Mouse (Mus musculus): ENCODE measurements around the gene Ppp4c. TPM values are rescaled to one million over a fixed set of nuclear protein-coding genes. Genes with fewer than 3 reads are reported as not detected.

Gene Ppp4c
- polyA plus RNA-seq, 1 experiment from 2014 or later, result 313 TPM

- no peaks in the 10 kb centered on the region; the same call in 1 of the 2 replicates for H3K4me1 ChIP-seq (replicated peaks; ENCODE audit: control insufficient read depth, insufficient read depth, low read length)
- H3K4me2 ChIP-seq (replicated peaks; ENCODE audit: low read depth, low read length), result peak overlapping the region; percentile 83
- no peaks in the 10 kb centered on the region; the same call in 1 of the 2 replicates for H3K27me3 ChIP-seq (ENCODE audit: control insufficient read depth, insufficient read depth, low read length)
- H3K36me3 ChIP-seq (ENCODE audit: control insufficient read depth, insufficient read depth, low read length), result no peaks in the 10 kb centered on the region
- ATAC-seq (ENCODE audit: low FRiP score) (peak; percentile 25), DNase-seq (ENCODE audit: low spot score) (no peak)
- H3K27ac ChIP-seq (ENCODE audit: low read depth, low read length), result peak overlapping the region; percentile 79
- no peaks in the 10 kb centered on the region for H3K9me3 ChIP-seq (ENCODE audit: control insufficient read depth, low read length)
- WGBS, result 8% methylated on average over 9 of the region's 9 CpGs
- peak overlapping the region; percentile 76 for H3K9ac ChIP-seq (ENCODE audit: low read depth, low read length)
- H3K4me3 ChIP-seq (ENCODE audit: low read depth, low read length), result peak overlapping the region; percentile 56
These were observed 30.4 kb upstream of the Ppp4c start for GRCm38 (mm10) chr7:126822741-126823140.

- Histone ChIP-seq H3K9me3 (ENCODE audit: control insufficient read depth, low read length) (no peaks in the 10 kb centered on the region), H3K4me1 (replicated peaks; ENCODE audit: control insufficient read depth, insufficient read depth, low read length) (no peaks in the 10 kb centered on the region; the same call in 1 of the 2 replicates), H3K9ac (ENCODE audit: low read depth, low read length) (no peak overlapping the region), H3K27ac (ENCODE audit: low read depth, low read length) (peak overlapping the region; percentile 79), H3K36me3 (ENCODE audit: control insufficient read depth, insufficient read depth, low read length) (no peaks in the 10 kb centered on the region), H3K4me2 (replicated peaks; ENCODE audit: low read depth, low read length) (no peak overlapping the region), H3K27me3 (ENCODE audit: control insufficient read depth, insufficient read depth, low read length) (no peaks in the 10 kb centered on the region; the same call in 1 of the 2 replicates), H3K4me3 (ENCODE audit: low read depth, low read length) (no peak overlapping the region)
- WGBS, result 27% methylated on average over 7 of the region's 7 CpGs
- DNase-seq (ENCODE audit: low spot score) (peak; percentile 94), ATAC-seq (ENCODE audit: low FRiP score) (peak; percentile 42; the same call in 1 of the 2 replicates)
These were observed 29.7 kb upstream of the Ppp4c start for GRCm38 (mm10) chr7:126821835-126822511.

- WGBS, result 25% methylated on average over 1 of the region's 1 CpGs
- Histone ChIP-seq H3K4me2 (replicated peaks; ENCODE audit: low read depth, low read length) (no peak overlapping the region), H3K9ac (ENCODE audit: low read depth, low read length) (no peak overlapping the region), H3K27ac (ENCODE audit: low read depth, low read length) (no peak overlapping the region), H3K27me3 (ENCODE audit: control insufficient read depth, insufficient read depth, low read length) (no peaks in the 10 kb centered on the region; the same call in 1 of the 2 replicates), H3K36me3 (ENCODE audit: control insufficient read depth, insufficient read depth, low read length) (no peaks in the 10 kb centered on the region), H3K4me1 (replicated peaks; ENCODE audit: control insufficient read depth, insufficient read depth, low read length) (no peaks in the 10 kb centered on the region; the same call in 1 of the 2 replicates), H3K4me3 (ENCODE audit: low read depth, low read length) (no peak overlapping the region), H3K9me3 (ENCODE audit: control insufficient read depth, low read length) (no peaks in the 10 kb centered on the region)
- ATAC-seq (ENCODE audit: low FRiP score) (no peak), DNase-seq (ENCODE audit: low spot score) (no peak)
These were observed 26.5 kb upstream of the Ppp4c start for GRCm38 (mm10) chr7:126818818-126819217.

GRCm38 (mm10) chr7:126817595-126817994, 25.3 kb upstream of the Ppp4c start:
- no peak overlapping the region for H3K27ac ChIP-seq (ENCODE audit: low read depth, low read length)
- no peak overlapping the region for H3K4me2 ChIP-seq (replicated peaks; ENCODE audit: low read depth, low read length)
- no peaks in the 10 kb centered on the region for H3K9me3 ChIP-seq (ENCODE audit: control insufficient read depth, low read length)
- 85% methylated on average over 7 of the region's 7 CpGs for WGBS
- DNase-seq (ENCODE audit: low spot score) (no peak), ATAC-seq (ENCODE audit: low FRiP score) (no peak)
- H3K4me3 ChIP-seq (ENCODE audit: low read depth, low read length), result no peak overlapping the region
- no peaks in the 10 kb centered on the region for H3K36me3 ChIP-seq (ENCODE audit: control insufficient read depth, insufficient read depth, low read length)
- H3K9ac ChIP-seq (ENCODE audit: low read depth, low read length), result no peak overlapping the region
- no peaks in the 10 kb centered on the region for H3K27me3 ChIP-seq (ENCODE audit: control insufficient read depth, insufficient read depth, low read length)
- no peaks in the 10 kb centered on the region; the same call in 1 of the 2 replicates for H3K4me1 ChIP-seq (replicated peaks; ENCODE audit: control insufficient read depth, insufficient read depth, low read length)

- H3K27me3 ChIP-seq (ENCODE audit: control insufficient read depth, insufficient read depth, low read length), result no peaks in the 10 kb centered on the region
- H3K4me3 ChIP-seq (ENCODE audit: low read depth, low read length), result no peak overlapping the region
- ATAC-seq (ENCODE audit: low FRiP score) (no peak), DNase-seq (ENCODE audit: low spot score) (no peak)
- H3K4me1 ChIP-seq (replicated peaks; ENCODE audit: control insufficient read depth, insufficient read depth, low read length), result no peaks in the 10 kb centered on the region
- H3K36me3 ChIP-seq (ENCODE audit: control insufficient read depth, insufficient read depth, low read length), result no peaks in the 10 kb centered on the region
- no peak overlapping the region for H3K4me2 ChIP-seq (replicated peaks; ENCODE audit: low read depth, low read length)
- 89% methylated on average over 8 of the region's 8 CpGs for WGBS
- H3K9ac ChIP-seq (ENCODE audit: low read depth, low read length), result no peak overlapping the region
- H3K9me3 ChIP-seq (ENCODE audit: control insufficient read depth, low read length), result no peaks in the 10 kb centered on the region
- H3K27ac ChIP-seq (ENCODE audit: low read depth, low read length), result no peak overlapping the region
These were observed 24.2 kb upstream of the Ppp4c start for GRCm38 (mm10) chr7:126816494-126816893.

GRCm38 (mm10) chr7:126815726-126816222, 23.5 kb upstream of the Ppp4c start:
- H3K4me2 ChIP-seq (replicated peaks; ENCODE audit: low read depth, low read length), result no peak overlapping the region
- WGBS, result 51% methylated on average over 8 of the region's 8 CpGs
- no peak for ATAC-seq (ENCODE audit: low FRiP score)
- H3K4me3 ChIP-seq (ENCODE audit: low read depth, low read length), result no peak overlapping the region
- DNase-seq (ENCODE audit: low spot score), result no peak
- no peak overlapping the region for H3K9ac ChIP-seq (ENCODE audit: low read depth, low read length)
- no peaks in the 10 kb centered on the region for H3K27me3 ChIP-seq (ENCODE audit: control insufficient read depth, insufficient read depth, low read length)
- no peak overlapping the region for H3K27ac ChIP-seq (ENCODE audit: low read depth, low read length)
- no peaks in the 10 kb centered on the region for H3K4me1 ChIP-seq (replicated peaks; ENCODE audit: control insufficient read depth, insufficient read depth, low read length)
- no peaks in the 10 kb centered on the region for H3K9me3 ChIP-seq (ENCODE audit: control insufficient read depth, low read length)
- no peaks in the 10 kb centered on the region for H3K36me3 ChIP-seq (ENCODE audit: control insufficient read depth, insufficient read depth, low read length)

GRCm38 (mm10) chr7:126809723-126810369, 17.6 kb upstream of the Ppp4c start:
- ATAC-seq (ENCODE audit: low FRiP score) (no peak), DNase-seq (ENCODE audit: low spot score) (no peak)
- WGBS, result 74% methylated on average over 5 of the region's 5 CpGs
- H3K4me3 ChIP-seq (ENCODE audit: low read depth, low read length), result no peak overlapping the region
- H3K27ac ChIP-seq (ENCODE audit: low read depth, low read length), result no peak overlapping the region
- peaks cover 2% of the 10 kb centered on the region; the same call in 1 of the 2 replicates for H3K36me3 ChIP-seq (ENCODE audit: control insufficient read depth, insufficient read depth, low read length)
- no peak overlapping the region; the same call in 1 of the 2 replicates for H3K9ac ChIP-seq (ENCODE audit: low read depth, low read length)
- peak overlapping the region; percentile 85; the same call in 1 of the 2 replicates for H3K4me2 ChIP-seq (replicated peaks; ENCODE audit: low read depth, low read length)
- no peaks in the 10 kb centered on the region for H3K27me3 ChIP-seq (ENCODE audit: control insufficient read depth, insufficient read depth, low read length)
- H3K9me3 ChIP-seq (ENCODE audit: control insufficient read depth, low read length), result no peaks in the 10 kb centered on the region
- H3K4me1 ChIP-seq (replicated peaks; ENCODE audit: control insufficient read depth, insufficient read depth, low read length), result peaks cover 9% of the 10 kb centered on the region

GRCm38 (mm10) chr7:126808703-126809455, 16.6 kb upstream of the Ppp4c start:
- peak; percentile 88 for DNase-seq (ENCODE audit: low spot score)
- Histone ChIP-seq H3K4me3 (ENCODE audit: low read depth, low read length) (peak overlapping the region; percentile 60), H3K27ac (ENCODE audit: low read depth, low read length) (peak overlapping the region; percentile 58; the same call in 1 of the 2 replicates), H3K9ac (ENCODE audit: low read depth, low read length) (peak overlapping the region; percentile 81), H3K4me2 (replicated peaks; ENCODE audit: low read depth, low read length) (peak overlapping the region; percentile 85), H3K36me3 (ENCODE audit: control insufficient read depth, insufficient read depth, low read length) (peaks cover 2% of the 10 kb centered on the region; the same call in 1 of the 2 replicates), H3K4me1 (replicated peaks; ENCODE audit: control insufficient read depth, insufficient read depth, low read length) (peaks cover 9% of the 10 kb centered on the region), H3K27me3 (ENCODE audit: control insufficient read depth, insufficient read depth, low read length) (no peaks in the 10 kb centered on the region), H3K9me3 (ENCODE audit: control insufficient read depth, low read length) (no peaks in the 10 kb centered on the region)
- ATAC-seq (ENCODE audit: low FRiP score), result peak; percentile 93
- under 1% methylated on average over 39 of the region's 43 CpGs for WGBS

Data from hindbrain, embryonic 11.5 days (tissue).